Comparison of ENCODE assay signal across 9 mouse cellular contexts in the genomic region with DNA sequence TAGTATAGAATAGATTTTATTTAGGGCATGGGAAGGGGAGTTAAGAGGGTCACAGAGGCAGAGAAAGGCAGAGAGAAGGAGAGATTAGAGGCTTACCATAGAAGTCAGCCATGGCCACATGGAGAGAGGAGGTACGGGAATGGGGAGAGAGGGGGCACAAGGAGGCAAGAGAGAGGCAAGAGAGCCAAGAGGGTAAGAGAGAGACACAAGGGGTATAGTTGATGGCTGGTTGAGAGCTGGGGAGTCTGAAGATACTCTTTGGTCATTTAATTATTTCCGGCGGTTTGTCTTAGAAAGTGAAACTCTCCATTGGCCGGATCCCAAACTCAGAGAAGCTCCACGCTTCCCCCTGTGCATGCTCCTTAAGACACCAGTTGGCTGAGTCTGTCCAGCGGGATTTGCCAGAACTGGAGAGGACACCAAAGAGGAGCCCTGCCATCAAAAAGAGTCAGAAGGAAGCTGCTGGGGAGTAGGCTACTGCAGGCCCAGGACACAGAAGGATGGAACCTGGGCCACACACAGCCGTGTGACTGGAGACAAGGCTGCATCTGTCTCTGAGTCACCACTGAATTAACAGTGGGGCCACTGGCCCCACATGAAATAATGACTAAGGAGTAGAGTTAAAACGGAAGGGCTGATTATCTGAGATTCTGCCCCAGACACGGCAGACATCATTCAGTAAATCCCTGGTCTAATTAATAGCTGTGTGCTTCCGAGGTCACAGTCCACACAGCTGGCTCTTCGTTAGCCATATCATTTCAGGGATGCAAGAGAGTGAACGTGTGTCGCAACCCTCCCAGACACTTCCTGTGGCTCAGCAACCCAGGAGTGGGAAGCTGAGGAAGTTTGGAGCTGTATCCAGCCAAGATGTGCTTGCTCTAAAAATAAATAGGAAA. TPM values are rescaled to one million over a fixed set of nuclear protein-coding genes. Genes with fewer than 3 reads are reported as not detected.
DNase-seq lines count a peak whose midpoint lies in the region; ATAC-seq and TF ChIP-seq lines count a peak whose summit lies in the region.
"Had no signal": no experiment of that assay in that cellular context is flagged by ENCODE, and none has a peak within 500 bp of the region (broad histone marks: within the 10 kb centered on the region; RNA-seq: fewer than 3 reads in every experiment).

No protein-coding gene starts in this region.

- peak overlapping the region; percentile 25; the same call in 1 of the 2 replicates for H3K4me2 ChIP-seq in stomach, embryonic 16.5 days (ENCODE audit: low read depth, low read length)
- H3K4me2 ChIP-seq: limb, embryonic 12.5 days had no signal

- no peak overlapping the region for H3K4me3 ChIP-seq in lung, adult 2 months (replicated peaks; ENCODE audit: extremely low read depth, low read depth, low read length)
- H3K4me3 ChIP-seq in stomach, embryonic 16.5 days (replicated peaks; ENCODE audit: low read length): no peak overlapping the region
- H3K4me3 ChIP-seq: limb, embryonic 12.5 days had no signal

- peak; percentile 83 for ATAC-seq in granulocyte monocyte progenitor cell, adult 5-6 weeks (replicated peaks; ENCODE audit: poor library complexity, severe bottlenecking)
- peak; percentile 53; the same call in 1 of the 2 replicates for ATAC-seq in stomach, embryonic 16.5 days (ENCODE audit: insufficient read depth, low FRiP score)

- peak overlapping the region; percentile 55 for H3K27ac ChIP-seq in stomach, embryonic 16.5 days (ENCODE audit: low read length)
- H3K27ac ChIP-seq: limb, embryonic 12.5 days had no signal

- WGBS in lung, adult 2 months: 37% methylated on average over 13 of the region's 13 CpGs
- 45% methylated on average over 13 of the region's 13 CpGs for WGBS in stomach, embryonic 16.5 days

- no peak for TF ChIP-seq CTCF in lung, adult 2 months (IDR thresholded peaks at IDR 0.05; ENCODE audit: insufficient read depth, low read length)

- no peaks in the 10 kb centered on the region for H3K27me3 ChIP-seq in stomach, embryonic 16.5 days (ENCODE audit: control insufficient read depth, insufficient read depth, low read length)
- H3K27me3 ChIP-seq: limb, embryonic 12.5 days had no signal

- no peaks in the 10 kb centered on the region for H3K36me3 ChIP-seq in stomach, embryonic 16.5 days (ENCODE audit: control insufficient read depth, insufficient read depth, low read length)
- H3K36me3 ChIP-seq: limb, embryonic 12.5 days had no signal

- H3K9me3 ChIP-seq in stomach, embryonic 16.5 days (replicated peaks; ENCODE audit: control insufficient read depth, low read length): no peaks in the 10 kb centered on the region
- H3K9me3 ChIP-seq: limb, embryonic 12.5 days had no signal

- peaks cover 2% of the 10 kb centered on the region; the same call in 1 of the 2 replicates for H3K4me1 ChIP-seq in lung, adult 2 months (ENCODE audit: control insufficient read depth, insufficient read depth, low read length)
- H3K4me1 ChIP-seq in stomach, embryonic 16.5 days (ENCODE audit: control insufficient read depth, insufficient read depth, low read length): peaks cover 11% of the 10 kb centered on the region

- no peak for TF ChIP-seq POLR2A in lung, adult 2 months (IDR thresholded peaks at IDR 0.05; ENCODE audit: borderline replicate concordance, extremely low read depth, low read depth, low read length)

- H3K9ac ChIP-seq in stomach, embryonic 16.5 days (ENCODE audit: low read length): no peak overlapping the region
- H3K9ac ChIP-seq: limb, embryonic 12.5 days had no signal

- peak; percentile 45 to 55 for DNase-seq in lung, adult 18-20 months
- DNase-seq in lung, adult 2 months: no peak
- DNase-seq in kidney, postnatal 25 days: peak; percentile 43 to 64
- DNase-seq in cerebellum, adult 8-10 months: no peak
- DNase-seq in urinary bladder, postnatal 10 days (ENCODE audit: low spot score): no peak
- no peak for DNase-seq in T-cell, adult 2 months (ENCODE audit: low spot score)

RNA-seq across cellular contexts. Expression of a gene that starts 24.2 kb away (rescaled TPM):
- polyA plus RNA-seq in lung, adult 2 months (2012; rRNA removed): 0.09 and 0.18 TPM in 2 replicates
- not detected in 2 replicates for total RNA-seq in granulocyte monocyte progenitor cell, adult 5-6 weeks (2014; fragmentation: Nextera tagmentation)
- total RNA-seq in granulocyte monocyte progenitor cell, adult 5-6 weeks (2017): not detected in 2 replicates
- polyA plus RNA-seq in stomach, embryonic 16.5 days (2015; fragmentation: Nextera tagmentation; extraction: Ambion mirVana): 1.1 and 1.3 TPM in 2 replicates

Comparison
In these comparisons a context has a peak if more than half of its experiments do, and no peak if none do; other contexts are left out.
1. DNase-seq: peak in lung, adult 18-20 months (2 of 2) and kidney, postnatal 25 days (2 of 2); none in lung, adult 2 months (single experiment), cerebellum, adult 8-10 months (single experiment), urinary bladder, postnatal 10 days (single experiment) and T-cell, adult 2 months (single experiment).